Mouse (Mus musculus) WW6 (cell line): ENCODE measurements around the gene Rab37.

Source experiments
- DNase-seq: peaks from one replicate; pipeline ENCODE4 v3.0.0-alpha.2; 2013; ENCODE audit warnings: low read depth, low spot score

Rab37 gene

DNA sequence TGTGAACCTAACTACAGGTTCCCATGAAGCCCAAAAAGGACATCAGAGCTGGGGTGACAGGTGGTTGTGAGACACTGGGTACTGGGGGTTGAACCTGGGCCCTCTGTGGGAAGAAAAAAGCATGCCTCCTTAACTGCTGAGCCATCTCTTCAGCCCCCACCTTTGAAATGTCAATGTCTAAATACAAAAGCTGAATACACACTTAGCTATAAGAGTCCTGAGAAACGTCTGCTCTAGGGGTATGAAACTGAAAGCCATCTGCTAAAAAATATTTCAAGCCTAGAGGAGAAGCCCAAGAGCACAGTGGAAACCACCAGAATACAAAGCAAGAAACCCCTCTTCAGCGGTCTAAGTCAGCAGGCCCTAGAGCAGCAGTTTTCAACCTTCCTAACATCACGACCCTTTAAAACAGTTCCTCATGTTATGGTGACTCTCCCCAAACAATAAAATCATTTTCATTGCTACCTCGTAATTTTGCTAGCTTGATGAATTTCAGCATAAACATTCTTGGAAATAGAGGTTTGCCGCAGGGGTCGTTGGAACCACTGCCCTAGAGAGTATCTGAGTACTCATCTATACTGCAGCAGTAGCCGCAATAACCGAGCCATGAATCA lies 40.6 kb downstream of the Rab37 start:
- DNase-seq: no peak

DNA sequence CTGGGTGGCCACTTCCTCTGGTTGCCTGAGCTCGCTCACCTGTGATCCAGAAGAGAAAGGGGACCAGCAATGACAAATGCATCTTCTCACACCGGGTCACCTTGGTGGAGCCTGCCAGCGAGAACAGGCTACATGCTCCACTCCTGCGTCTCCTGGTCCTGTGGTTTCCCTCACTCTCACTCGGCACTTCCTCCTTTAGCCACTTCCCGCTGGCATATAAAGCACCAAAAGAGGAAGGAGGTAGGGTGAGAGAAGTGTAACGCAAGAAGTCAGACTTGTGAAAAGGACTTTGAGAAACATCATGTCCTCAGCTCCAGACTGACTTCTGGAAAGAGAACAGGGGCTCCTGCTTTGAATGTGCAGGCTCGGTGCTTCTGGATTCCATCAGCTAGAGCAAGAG lies 42.6 kb downstream of the Rab37 start, which contains the start of gene Cd300lf:
TSS of gene Cd300lf (minus strand) at position 193 of the 400 bp plus-strand sequence.
- no peak for DNase-seq

DNA sequence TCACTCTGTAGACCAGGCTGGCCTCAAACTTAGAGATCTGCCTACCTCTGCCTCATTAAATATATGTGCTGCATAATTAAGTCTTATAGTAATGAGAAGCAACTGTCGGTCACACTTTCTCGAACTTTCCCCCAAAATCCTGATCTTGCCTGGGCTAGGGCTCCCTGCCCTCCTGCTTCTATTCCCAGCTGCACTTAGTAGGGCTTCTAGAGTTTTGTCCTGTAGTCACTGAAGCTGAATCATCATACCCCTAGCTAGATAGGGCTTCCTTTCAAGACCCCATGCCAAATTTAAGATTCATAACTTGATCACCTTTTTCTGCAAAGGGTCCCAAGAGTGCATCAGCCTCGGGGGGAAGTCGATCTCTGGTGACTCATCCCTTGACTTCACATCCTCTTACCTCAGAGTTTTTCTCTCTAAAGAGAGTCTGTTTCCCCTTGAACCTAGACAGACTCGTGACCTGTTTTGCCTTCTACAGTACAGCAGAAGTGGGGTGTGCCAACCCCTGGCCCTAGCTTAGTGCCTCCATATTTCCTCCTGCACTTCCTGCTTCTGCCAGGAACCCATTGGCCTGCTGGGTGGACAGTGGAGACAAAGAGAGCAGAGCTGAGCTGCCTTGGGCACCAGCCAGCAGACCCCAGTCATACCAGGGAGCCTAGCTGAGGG lies 47.5 kb downstream of the Rab37 start:
- DNase-seq: no peak

DNA sequence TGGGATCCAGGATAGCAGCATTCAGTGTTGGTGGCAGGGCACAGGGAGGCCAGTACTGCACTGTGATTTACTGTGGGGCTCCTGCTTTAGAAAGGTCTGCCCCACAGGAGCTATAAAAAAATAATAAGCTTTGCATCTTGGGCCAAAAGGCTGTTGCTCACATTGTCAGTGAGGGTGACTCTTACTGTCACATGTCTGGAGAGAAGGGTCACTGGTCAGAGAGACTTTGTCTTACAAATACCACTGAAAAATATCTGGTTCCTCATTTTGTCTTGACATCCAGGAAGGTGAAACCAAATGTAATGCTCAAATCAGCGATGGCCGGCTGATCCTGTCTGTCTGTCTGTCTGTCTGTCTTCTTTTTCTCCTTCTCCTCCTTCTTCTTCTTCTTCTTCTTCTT lies 50.7 kb downstream of the Rab37 start:
- no peak for DNase-seq

DNA sequence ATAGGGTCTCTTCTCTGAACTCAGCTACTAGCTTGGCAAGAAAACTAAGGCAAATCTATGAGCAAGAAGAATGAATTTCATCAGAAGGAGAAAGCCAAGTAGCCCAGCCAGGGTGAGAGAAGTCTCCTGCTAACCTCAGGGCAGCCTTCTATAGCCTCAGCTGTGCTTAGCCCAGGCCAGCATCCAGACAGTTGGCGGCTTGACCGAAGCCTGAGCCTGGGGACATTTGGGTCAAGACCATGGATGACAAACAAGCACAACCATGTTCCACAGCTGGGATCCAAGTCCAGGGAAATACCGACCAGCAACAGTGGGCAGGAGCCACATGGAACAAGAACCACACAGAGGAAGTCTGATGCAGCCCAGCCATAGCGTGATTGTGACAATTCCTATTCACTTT lies 56.6 kb downstream of the Rab37 start:
- DNase-seq: no peak

DNA sequence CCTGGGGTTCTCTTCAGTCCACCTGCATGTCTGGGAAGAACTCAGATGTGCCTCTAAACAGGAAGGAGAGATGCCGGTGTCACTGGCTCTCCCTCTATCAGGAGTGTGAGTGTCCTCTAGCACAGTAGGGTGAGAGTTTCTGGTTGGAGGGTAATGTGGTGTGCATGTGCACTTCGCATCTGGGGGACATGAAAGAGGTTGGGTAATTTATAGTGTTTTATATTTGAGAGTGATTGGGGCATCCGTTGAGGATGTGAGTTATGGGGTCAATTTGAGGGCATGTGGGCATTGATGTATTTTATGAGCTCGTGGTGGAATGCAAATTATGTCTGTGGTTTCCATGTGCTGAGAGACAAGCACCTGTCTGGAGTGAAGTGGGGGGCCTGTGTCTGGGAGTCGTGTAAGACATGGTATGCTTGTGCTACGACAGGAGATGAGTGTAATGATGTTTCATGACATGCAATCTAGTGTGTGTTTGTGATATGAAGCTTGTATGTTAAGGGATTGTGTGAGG lies 59.6 kb downstream of the Rab37 start:
- no peak for DNase-seq

DNA sequence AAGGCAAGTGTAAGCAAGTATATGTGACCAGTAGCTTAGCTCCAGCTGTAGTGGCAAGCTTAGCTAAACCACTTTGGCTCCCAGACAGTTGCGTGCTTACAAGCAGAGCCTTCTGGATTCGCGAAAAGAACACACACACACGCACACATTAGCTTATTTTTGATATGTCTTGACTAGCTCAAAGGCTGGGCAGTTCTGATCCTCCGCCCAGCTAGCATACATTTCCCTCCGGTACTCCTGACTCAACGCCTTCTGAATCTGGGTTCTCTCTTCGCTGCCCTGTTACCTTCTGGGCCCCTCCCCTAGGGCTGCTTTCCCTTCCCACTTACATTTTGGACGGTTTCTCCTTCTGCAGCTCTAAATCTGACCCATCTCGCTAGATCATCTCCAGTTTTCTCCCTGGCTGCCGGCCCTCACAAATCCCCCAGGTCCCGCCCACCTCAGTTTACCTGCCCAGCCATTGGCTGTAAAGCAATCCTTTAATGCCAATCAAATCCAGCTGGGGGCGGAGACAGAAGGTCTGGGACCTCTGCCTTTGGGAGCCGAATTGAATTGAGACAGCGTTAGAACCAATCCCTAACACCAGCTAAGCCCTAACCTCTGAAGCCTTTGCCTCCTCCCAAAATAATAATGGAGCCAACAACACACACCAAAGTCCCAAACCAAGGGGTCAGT lies 60.7 kb downstream of the Rab37 start:
- peak; percentile 71 for DNase-seq

DNA sequence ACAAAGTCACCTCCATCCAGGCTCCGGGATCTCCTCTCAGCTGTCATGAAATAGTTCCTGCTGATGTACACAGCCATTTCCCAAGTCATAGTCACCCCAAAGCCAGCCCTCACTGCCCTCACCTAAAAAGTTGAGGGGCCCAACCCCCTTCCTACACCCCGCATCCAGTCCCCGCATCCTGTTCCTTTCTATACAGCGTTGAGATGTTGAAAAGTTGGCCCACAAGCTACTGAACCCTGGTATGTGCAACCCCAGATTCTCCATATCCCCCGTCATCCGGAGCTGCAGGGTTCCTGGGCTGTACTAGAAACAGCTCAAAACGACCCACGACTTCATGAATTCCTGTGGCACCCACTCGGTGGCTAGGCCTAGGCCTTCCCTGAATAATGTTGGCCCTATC lies 61.9 kb downstream of the Rab37 start:
- DNase-seq: no peak

DNA sequence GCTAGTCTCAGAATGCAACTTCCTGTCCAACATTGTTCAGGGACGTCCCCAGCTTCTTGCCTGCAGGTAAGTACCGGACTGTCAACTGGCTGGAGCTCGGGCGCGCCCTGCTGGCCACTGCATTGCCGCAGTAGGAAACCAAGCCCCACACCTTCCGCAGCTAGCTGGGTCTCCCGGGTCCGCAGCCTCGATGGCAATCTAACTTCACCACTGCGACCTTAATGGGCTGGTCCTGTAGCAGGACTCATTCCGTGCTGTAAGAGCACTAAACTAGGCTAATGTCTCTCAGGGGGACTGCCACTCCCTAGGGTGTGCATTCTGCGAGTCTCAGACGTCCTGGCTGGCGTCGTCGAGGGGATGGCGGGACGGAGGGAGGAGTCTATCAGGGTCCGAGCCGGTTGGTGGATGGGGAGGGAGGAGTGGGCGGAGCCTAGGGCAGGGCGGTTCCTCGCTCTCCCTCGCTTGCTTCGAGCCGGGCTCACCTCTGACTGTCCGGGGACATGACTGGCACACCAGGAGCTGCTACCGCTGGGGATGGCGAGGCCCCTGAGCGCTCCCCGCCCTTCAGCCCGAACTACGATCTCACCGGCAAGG lies 62.6 kb downstream of the Rab37 start:
- DNase-seq: peak; percentile 86

DNA sequence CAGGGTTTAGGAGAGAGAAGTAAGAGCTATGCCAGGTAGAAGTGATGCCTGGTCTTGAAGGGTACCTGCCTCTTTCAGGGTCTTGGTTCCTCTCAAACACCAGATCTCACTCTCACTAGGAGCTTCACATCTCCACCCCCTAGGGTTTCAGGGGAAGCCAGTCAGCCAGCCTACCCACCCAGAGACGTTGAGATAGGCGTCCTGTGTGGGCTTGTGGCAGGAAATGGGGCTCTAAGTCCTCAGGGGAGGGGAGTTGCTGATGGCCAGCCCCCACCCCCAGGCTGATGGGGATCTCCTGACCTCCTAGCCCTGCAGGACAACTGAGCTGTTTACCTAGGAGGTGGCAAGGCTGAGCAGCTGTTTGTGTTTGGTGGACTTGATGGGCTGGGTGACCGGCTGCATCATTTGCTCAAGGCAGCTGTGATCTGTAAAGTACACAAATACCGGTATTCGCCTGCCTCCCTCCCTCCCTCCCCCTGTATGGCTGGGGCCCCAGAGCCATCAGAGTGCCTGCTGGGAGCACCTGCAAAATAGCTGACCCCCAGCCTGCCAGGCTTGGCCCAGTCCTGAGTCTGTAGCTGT lies 63.9 kb downstream of the Rab37 start:
- DNase-seq: no peak

DNA sequence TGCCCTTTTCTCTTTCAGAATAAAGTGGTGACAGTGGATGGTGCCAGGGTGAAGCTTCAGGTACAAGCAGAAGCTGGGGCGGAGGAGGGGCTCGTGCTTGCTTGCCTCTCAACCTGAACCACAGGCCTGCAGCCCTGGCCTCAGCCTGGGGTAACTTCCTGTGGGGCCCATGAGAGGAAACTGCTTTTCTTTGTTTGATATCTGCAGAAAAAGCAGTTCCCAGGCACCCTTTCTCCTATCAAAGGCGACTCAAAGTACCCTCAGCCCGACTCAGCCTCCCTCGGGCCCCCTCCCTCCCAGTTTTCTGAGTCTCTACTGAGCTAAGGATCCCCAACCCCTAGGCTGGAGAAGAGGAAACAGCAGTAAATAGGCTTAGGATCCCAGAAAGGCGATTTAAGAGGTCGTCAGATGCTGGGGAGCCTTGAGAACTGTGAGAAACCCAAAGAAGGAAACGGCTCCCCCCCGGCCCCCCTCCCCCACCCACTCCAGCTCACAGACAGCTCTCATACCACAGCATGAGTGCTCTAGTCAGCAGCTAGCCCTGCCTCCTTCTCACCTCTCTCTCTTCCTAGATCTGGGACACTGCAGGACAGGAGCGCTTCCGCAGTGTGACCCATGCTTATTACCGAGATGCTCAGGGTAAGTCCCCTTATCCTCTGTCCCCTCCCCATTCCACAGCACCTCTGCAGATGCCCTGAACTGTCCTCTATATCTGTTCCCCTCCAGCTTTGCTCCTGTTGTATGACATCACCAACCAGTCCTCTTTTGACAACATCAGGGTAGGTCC lies 66.9 kb downstream of the Rab37 start:
- no peak for DNase-seq

DNA sequence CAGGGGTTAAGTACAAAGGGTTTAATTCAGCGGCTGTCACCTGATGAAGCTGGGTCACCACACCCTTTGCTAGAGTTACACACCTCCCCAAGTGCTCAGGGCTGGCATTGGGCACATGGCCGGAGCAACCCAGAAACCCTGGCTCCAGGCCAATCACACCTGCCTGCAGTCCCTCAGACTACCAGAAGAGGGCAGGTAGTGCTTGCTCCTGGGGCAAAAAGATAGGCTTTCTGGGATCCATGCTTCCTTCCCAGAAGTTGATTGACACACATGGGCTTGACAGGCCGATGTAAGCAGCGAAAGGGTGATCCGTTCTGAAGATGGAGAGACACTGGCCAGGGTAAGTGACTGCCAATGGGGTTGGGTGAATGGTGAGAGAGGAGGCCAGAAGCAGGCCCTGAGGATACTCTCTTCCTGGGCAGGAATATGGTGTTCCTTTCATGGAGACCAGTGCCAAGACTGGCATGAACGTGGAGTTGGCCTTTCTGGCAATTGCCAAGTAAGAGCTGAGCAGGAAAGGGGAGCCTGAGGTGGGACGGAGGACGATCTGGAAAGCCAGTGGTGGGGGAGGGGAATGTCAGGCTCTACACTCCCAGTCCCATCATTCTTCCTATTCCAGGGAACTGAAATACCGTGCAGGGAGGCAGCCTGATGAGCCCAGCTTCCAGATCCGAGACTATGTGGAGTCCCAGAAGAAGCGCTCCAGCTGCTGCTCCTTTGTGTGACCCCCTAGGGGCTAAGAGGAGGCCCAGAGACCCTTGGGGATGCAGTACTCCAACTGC lies 69.0 kb downstream of the Rab37 start:
- DNase-seq: peak; percentile 67

DNA sequence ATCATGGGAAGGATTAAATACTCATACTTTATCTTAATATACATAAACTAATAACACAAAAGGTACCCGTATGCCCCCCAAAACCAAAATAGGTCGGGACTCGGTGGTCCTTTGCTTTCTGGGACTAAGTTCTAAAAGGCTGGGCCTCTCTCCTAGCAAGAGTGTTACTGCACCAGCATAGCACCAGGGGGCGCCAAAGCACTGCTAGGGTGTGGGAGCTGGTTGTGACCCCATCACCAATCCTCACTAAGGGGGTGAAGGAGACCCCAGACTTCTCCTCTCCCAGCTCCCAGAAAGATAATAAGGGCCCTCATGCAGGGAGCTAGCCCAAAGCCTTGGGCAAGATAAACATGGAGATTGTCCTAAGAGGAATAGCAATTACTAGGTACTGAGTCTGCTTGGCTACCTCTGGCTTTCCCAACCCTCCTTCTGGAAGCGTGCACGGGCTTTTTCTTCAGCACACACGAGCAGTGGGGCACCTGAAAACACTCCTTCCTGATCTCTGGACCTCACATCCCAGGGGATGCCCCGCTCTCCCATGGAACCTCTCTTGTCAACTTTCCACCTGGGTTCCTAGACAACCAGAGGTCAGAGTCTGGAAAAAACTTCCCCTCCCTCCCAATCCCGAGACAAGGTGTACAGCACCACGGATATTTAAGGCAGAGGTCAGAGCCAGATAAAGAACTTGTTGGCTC lies 69.8 kb downstream of the Rab37 start:
- no peak for DNase-seq

DNA sequence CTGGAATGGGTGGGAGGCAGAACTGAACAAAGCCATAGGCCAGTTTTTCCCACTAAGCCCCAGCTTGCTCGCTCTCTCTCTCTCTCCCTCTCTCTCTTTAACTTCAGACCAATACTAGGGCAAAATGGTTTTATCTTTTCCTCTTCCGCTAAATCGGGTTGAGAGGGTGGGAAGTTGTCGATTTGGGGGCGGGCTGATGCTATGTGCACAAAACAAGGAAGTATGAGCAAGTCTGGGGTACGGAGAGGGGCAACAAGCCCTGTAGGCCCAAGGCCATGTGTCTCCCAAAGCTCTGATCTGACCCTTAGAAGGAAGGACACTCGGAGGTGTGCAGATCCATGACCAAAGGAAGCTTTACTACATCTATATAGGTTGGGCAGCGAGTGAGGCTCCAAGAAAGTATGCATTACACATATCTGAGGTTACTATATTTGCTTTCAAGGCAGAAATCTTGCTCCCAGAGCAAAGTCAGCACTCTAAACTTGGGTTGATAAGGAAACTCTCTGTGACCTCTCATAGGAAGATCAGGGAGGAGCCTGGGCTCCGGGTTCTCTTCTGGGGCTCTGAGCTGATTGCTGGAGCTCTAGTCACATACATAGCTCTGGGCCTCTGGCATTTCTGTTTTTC lies 70.5 kb downstream of the Rab37 start:
- no peak for DNase-seq

DNA sequence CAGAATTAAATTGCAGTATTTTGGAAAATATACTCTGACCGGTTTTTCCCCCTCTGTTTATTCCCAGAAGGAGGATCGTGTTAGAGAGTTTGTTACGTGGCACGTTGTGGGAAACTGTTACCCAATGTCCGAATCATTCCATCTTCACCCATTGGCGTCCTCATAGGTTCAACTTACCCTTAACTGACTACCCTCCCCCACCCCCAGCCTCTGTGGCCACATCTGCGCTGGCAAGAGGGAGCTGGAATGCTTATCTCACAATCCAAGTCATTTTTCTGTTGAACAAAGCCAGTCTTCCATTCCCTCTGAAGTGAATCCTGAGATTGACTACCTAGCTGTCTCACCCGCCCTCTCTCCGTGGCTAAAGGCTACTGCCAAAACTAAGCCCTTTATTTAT lies 71.0 kb downstream of the Rab37 start:
- no peak for DNase-seq

DNA sequence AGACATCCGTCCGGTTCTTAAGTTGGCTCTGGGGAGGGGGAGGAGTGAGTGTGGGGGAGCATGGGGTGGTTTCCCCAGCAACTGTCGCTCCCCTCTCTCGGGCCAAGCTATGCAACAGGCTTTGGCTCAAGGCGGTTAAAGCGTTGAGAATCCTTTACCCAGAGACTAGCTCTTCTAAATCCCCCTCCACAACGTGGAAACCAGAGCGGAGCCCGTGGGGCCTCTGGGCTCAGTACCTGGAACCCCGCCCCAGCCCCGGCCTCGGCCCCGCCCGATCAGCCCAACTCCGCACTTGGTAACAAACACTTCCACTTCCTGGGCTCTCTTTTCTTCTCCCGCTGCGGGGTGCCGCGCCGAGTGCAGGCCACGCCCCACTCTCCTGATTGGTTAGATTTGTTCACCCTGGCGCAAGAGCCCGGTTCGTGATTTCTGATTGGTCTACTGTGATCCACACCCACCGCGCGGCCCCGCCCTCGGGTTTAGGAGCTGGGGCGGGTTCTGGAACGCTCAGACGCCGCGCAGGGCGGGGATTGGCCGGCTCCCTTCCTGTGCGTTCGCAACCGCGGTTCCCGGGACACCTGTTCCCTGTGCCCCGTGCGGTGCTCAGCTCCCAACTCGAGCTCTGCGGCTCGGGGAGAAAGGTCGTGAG lies 71.7 kb downstream of the Rab37 start, which contains the start of gene Slc9a3r1:
TSS of gene Slc9a3r1 (plus strand) at position 510 of the 649 bp plus-strand sequence.
- DNase-seq: peak; percentile 100

DNA sequence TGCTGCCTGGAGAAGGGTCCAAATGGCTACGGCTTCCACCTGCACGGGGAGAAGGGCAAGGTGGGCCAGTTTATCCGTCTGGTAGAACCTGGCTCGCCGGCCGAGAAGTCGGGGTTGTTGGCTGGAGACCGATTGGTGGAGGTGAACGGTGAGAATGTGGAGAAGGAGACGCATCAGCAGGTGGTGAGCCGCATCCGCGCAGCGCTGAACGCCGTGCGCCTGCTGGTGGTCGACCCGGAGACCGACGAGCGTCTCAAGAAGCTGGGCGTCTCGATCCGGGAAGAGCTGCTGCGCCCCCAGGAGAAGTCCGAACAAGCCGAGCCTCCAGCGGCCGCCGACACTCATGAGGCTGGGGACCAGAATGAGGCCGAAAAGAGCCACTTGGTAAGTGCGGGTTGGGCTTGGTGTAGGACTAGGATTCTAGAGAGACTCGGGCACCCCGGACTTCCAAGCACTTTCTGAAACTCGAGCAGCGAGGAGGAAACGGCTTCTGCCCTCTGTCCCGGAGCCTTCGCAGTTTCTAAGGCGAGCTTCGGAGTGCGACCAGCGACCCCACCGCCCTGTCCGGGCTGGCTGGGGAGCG lies 72.4 kb downstream of the Rab37 start:
- DNase-seq: no peak

DNA sequence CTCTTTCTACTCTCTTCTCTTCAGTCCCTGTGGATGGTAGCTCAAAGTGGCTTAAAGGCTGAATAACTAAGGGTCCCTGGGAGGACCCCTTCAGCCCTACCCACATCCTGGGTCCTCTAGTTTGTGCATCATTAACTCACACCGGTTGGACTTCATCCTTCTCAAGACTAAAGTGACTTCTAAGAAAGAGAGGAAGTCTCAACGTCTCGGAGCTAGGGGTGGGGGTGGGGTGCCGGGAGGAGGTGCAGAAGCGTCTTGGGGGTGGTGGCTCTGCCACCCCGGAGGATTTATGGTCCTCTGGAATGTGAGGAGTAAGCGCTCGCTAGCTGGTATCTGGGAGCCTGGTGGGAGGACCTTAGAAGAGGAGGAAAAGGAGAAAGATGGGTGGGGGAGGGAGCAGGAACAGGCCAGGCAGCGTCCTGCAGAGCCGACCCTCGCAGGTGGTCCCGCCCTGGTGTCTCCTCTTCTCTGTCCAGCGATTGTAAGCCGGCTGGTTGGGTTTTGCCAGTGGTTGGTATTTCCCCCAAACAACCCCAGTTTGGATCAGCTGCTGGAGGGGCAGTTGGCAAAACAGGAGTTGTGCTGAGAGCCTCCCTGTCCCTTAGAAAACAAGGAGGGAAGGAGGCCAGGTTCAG lies 73.2 kb downstream of the Rab37 start:
- no peak for DNase-seq
